Mouse (Mus musculus) thymus, adult 2 months (tissue): ENCODE data around the gene Acad10.

ENCODE experiments used
- CTCF ChIP-seq: fragments of 200-500 bp; IDR thresholded peaks from 2 replicates; pipeline ENCODE4 v1.5.1; 2012; ENCODE audit warnings: mild to moderate bottlenecking, control low read depth, low read length, moderate library complexity, borderline replicate concordance; ENCODE audit not compliant: control insufficient read depth, poor library complexity, insufficient read depth; ENCODE audit errors: extremely low read depth
- POLR2A ChIP-seq: fragments of 200-500 bp; IDR thresholded peaks from 2 replicates; pipeline ENCODE4 v1.6.1; 2012; ENCODE audit warnings: mild to moderate bottlenecking, low read length, control low read depth, moderate library complexity; ENCODE audit not compliant: control insufficient read depth, poor library complexity, insufficient read depth; ENCODE audit errors: extremely low read depth

DNA sequence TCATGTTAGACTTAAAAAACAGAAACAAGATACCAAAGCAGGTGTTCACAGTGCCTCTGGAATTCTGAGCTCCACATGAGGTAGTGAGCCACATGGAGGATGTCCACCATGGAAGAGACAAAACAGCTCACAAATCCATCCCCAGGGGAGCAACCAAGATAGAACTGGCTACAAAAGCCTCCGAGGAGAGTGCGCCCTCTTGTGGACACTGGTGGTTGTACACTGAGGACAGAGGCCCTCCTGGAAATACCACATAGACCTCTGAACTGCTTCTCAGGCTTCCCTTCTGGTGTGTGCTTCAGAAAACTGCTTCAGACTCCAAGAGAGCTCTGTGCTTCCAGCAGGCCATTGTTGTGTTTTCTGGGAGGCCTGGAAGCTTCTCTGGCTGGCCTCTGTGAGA is 54.2 kb downstream of the Acad10 start:
- TF ChIP-seq CTCF: peak; percentile 46; the same call in 1 of the 2 replicates
- TF ChIP-seq POLR2A: no peak
